Mouse (Mus musculus) kidney, postnatal 0 days (tissue): ENCODE data around the gene Rpl21. TPM values are rescaled to one million over a fixed set of nuclear protein-coding genes. Genes with fewer than 3 reads are reported as not detected.
"Not testable (repeated sequence)": the region's sequence is repeated elsewhere in the genome, so short reads cannot be mapped to it uniquely, and the experiment has no call there.

ENCODE experiments used
- ATAC-seq: fragments of 200-750 bp; cut with Nextera tagmentation; replicated peaks from 2 replicates; pipeline ENCODE4 v1.8.0; 2017; ENCODE audit warnings: low read depth, moderate number of reproducible peaks, moderate TSS enrichment, moderate library complexity; ENCODE audit not compliant: low FRiP score
- DNase-seq: peaks from one replicate; pipeline ENCODE4 v3.0.0-alpha.2; 2016; ENCODE audit warnings: low spot score
- H3K27ac ChIP-seq: fragments of 300-500 bp; sonication (generic); 2 replicates; pipeline ENCODE4 v1.5.1; 2014; ENCODE audit warnings: mild to moderate bottlenecking
- H3K27me3 ChIP-seq: fragments of 300-500 bp; sonication (generic); 2 replicates; pipeline ENCODE4 v1.6.1; 2014; ENCODE audit warnings: low read length, mixed read lengths; ENCODE audit not compliant: insufficient read depth
- H3K36me3 ChIP-seq: fragments of 300-500 bp; sonication (generic); 2 replicates; pipeline ENCODE4 v1.6.1; 2014; ENCODE audit warnings: low read length, mixed read lengths; ENCODE audit not compliant: insufficient read depth
- H3K4me1 ChIP-seq: fragments of 300-500 bp; sonication (generic); replicated peaks from 2 replicates; pipeline ENCODE4 v1.6.1; 2014; ENCODE audit warnings: antibody characterized with exemption, low read length, mixed read lengths; ENCODE audit not compliant: insufficient read depth
- H3K4me2 ChIP-seq: fragments of 300-500 bp; sonication (generic); 2 replicates; pipeline ENCODE4 v1.6.1; 2014; ENCODE audit warnings: mild to moderate bottlenecking, low read length, moderate library complexity, mixed read lengths
- H3K4me3 ChIP-seq: fragments of 300-500 bp; sonication (generic); replicated peaks from 2 replicates; pipeline ENCODE4 v1.5.1; 2014; ENCODE audit warnings: low read depth, low read length
- H3K9ac ChIP-seq: fragments of 300-500 bp; sonication (generic); 2 replicates; pipeline ENCODE4 v1.6.1; 2014; ENCODE audit warnings: low read depth, low read length
- H3K9me3 ChIP-seq: fragments of 300-500 bp; sonication (generic); replicated peaks from 2 replicates; pipeline ENCODE4 v1.6.1; 2016; ENCODE audit warnings: low read length, inconsistent platforms, mixed read lengths
- CTCF ChIP-seq: IDR thresholded peaks from 2 replicates; pipeline ENCODE4 v1.5.1; 2016; ENCODE audit warnings: antibody characterized with exemption, low read depth, mild to moderate bottlenecking, moderate library complexity
- WGBS: fragments of 180-500 bp; shearing (Covaris S2); extraction: QIAGEN DNeasy Blood & Tissue Kit; methylation state at CpG from one replicate; pipeline ENCODE4 v1.1.7; 2014; 5-methylcytosine and 5-hydroxymethylcytosine counted together
- polyA plus RNA-seq: library from polyadenylated mRNA; unstranded; fragments of >200 nt; fragmentation: Nextera tagmentation; extraction: Ambion mirVana; gene quantifications from 2 replicates; pipeline ENCODE4 v1.2.1, GENCODE M21; 2015

Gene Rpl21
- polyA plus RNA-seq, 1 experiment from 2014 or later: 688 TPM

GRCm38 (mm10) chr5:146867946-146868314 is 35.2 kb downstream of the Rpl21 start:
- WGBS: 33% methylated on average over 4 of the region's 4 CpGs
- no peak overlapping the region for H3K4me3 ChIP-seq
- peaks cover 5% of the 10 kb centered on the region; the same call in 1 of the 2 replicates for H3K4me1 ChIP-seq
- H3K27ac ChIP-seq: peak overlapping the region; percentile 10; the same call in 1 of the 2 replicates
- H3K27me3 ChIP-seq: no peaks in the 10 kb centered on the region
- no peaks in the 10 kb centered on the region for H3K36me3 ChIP-seq
- TF ChIP-seq CTCF: no peak
- no peak for ATAC-seq
- no peak for DNase-seq
- no peaks in the 10 kb centered on the region for H3K9me3 ChIP-seq
- H3K4me2 ChIP-seq: peak overlapping the region; percentile 40; the same call in 1 of the 2 replicates
- 0 out of 2 replicates have a peak overlapping the region, but pooled peaks have one; percentile 6 for H3K9ac ChIP-seq

- ATAC-seq: no peak
- WGBS: 88% methylated on average over 5 of the region's 5 CpGs
These were observed 40.4 kb downstream of the Rpl21 start for GRCm38 (mm10) chr5:146872981-146873631.

GRCm38 (mm10) chr5:146876024-146876423 is 43.3 kb downstream of the Rpl21 start:
- peak; percentile 15 for DNase-seq
- no peaks in the 10 kb centered on the region for H3K4me1 ChIP-seq
- no peak overlapping the region for H3K27ac ChIP-seq
- H3K27me3 ChIP-seq: no peaks in the 10 kb centered on the region
- no peak overlapping the region for H3K9ac ChIP-seq
- H3K9me3 ChIP-seq: no peaks in the 10 kb centered on the region
- H3K36me3 ChIP-seq: no peaks in the 10 kb centered on the region
- no peak for ATAC-seq
- WGBS: 42% methylated on average over 2 of the region's 2 CpGs
- no peak for TF ChIP-seq CTCF
- no peak overlapping the region for H3K4me3 ChIP-seq
- no peak overlapping the region for H3K4me2 ChIP-seq

More at GRCm38 (mm10) chr5:146872981-146873631, 40.4 kb downstream of the Rpl21 start:
- H3K4me1 ChIP-seq: peaks cover 2% of the 10 kb centered on the region; the same call in 1 of the 2 replicates
- TF ChIP-seq CTCF: no peak
- no peak overlapping the region for H3K4me2 ChIP-seq
- H3K27ac ChIP-seq: no peak overlapping the region
- no peak overlapping the region for H3K4me3 ChIP-seq
- H3K9me3 ChIP-seq: no peaks in the 10 kb centered on the region
- H3K9ac ChIP-seq: no peak overlapping the region
- DNase-seq: no peak
- H3K36me3 ChIP-seq: no peaks in the 10 kb centered on the region
- no peaks in the 10 kb centered on the region for H3K27me3 ChIP-seq

DNA sequence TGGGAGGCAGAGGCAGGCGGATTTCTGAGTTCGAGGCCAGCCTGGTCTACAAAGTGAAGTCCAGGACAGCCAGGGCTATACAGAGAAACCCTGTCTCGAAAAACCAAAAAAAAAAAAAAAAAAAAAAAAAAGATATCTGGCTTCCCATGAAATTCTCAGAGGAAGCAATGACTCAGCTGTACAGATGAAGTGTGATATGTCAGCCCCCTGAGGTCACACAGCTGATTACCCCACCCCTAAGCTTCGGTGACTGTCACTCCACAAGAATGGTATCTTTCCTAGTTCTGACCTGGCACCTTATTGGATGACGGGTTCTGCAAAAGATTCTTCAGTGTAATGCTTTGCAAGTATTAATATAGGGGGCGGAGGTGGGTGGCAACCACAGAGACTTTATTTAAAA is 45.2 kb downstream of the Rpl21 start:
- WGBS: 76% methylated on average over 4 of the region's 6 CpGs
- H3K36me3 ChIP-seq, DNase-seq: not testable (repeated sequence)

GRCm38 (mm10) chr5:146882261-146882660 is 49.6 kb downstream of the Rpl21 start:
- no peaks in the 10 kb centered on the region for H3K4me1 ChIP-seq
- 86% methylated on average over 6 of the region's 6 CpGs for WGBS
- H3K4me2 ChIP-seq: no peak overlapping the region
- DNase-seq (no peak), ATAC-seq (no peak)
- H3K36me3 ChIP-seq: no peaks in the 10 kb centered on the region
- H3K4me3 ChIP-seq: no peak overlapping the region
- H3K9me3 ChIP-seq: no peaks in the 10 kb centered on the region
- no peak overlapping the region for H3K27ac ChIP-seq
- H3K27me3 ChIP-seq: no peaks in the 10 kb centered on the region
- TF ChIP-seq CTCF: no peak
- no peak overlapping the region for H3K9ac ChIP-seq

More for the DNA sequence above, 45.2 kb downstream of the Rpl21 start:
- H3K9ac ChIP-seq, H3K9me3 ChIP-seq, H3K27me3 ChIP-seq, H3K4me1 ChIP-seq, H3K4me2 ChIP-seq, H3K4me3 ChIP-seq, H3K27ac ChIP-seq, ATAC-seq: not testable (repeated sequence)

- ATAC-seq (no peak), DNase-seq (no peak)
- Histone ChIP-seq H3K27me3 (no peaks in the 10 kb centered on the region), H3K9ac (no peak overlapping the region), H3K27ac (no peak overlapping the region), H3K4me3 (no peak overlapping the region), H3K9me3 (no peaks in the 10 kb centered on the region), H3K36me3 (no peaks in the 10 kb centered on the region), H3K4me1 (no peaks in the 10 kb centered on the region), H3K4me2 (no peak overlapping the region)
- WGBS: 77% methylated on average over 7 of the region's 7 CpGs
- peak; percentile 43; the same call in 1 of the 2 replicates for TF ChIP-seq CTCF
These were observed 50.4 kb downstream of the Rpl21 start for GRCm38 (mm10) chr5:146883053-146883452.
